Mouse (Mus musculus): ENCODE data around the gene Ube2v1.

DNA sequence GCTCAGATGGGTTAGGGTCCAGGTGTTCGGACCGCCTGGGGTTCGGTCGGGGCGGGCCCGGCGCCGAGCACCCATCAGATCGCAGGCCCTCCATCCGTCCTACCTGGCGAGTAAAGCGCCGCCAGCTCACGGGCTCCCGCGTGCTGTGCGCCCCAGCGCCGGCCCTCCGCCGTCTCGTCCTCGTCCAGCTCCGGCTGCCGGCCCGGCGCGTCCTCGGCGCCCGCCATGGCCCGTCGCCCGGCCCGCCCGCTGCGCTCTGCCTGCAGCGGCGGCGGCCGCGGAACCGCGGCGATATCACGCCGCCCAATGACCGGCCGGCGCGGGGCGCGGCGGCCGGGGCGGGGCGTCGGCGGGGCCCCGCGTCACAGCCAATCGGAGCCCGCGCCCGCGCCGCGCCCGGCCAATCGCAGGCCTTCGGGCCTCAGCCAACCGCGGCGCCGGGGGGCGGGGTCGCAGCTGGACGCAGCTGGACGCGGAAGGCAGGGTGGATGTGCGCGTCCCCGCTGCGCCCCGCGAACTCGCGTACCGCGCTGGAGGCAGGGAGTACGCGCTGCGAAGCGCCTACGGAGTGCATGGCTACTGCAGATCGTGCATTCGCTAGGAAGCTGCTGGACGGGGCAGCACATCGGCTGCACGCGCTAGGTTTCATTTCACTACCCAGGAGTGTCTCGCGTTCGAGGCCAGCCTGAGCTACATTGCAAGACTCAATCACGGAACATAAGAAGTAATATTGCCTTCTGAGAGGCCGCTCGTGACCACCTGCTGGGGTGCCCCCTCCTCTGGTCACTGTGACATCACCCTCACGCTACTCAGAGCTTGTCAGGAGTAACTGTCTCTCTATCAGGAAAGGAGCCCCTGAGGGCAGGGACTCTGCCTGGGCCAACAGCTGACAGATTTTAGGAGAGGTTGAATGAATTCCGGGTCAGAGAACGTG is 29.6 kb upstream of the Ube2v1 start, which contains the start of gene Gm20431:
- TF ChIP-seq CTCF (IDR thresholded peaks at IDR 0.05; ENCODE audit: low read depth), result peak; percentile 14; the same call in 1 of the 2 replicates
- no peak for TF ChIP-seq EP300 (IDR thresholded peaks at IDR 0.05; ENCODE audit: low read depth)
